Mouse (Mus musculus): ENCODE results near the gene Mtm1.
"Not testable (repeated sequence)": the region's sequence is repeated elsewhere in the genome, so short reads cannot be mapped to it uniquely, and the experiment has no call there.

The Mtm1 gene

DNA sequence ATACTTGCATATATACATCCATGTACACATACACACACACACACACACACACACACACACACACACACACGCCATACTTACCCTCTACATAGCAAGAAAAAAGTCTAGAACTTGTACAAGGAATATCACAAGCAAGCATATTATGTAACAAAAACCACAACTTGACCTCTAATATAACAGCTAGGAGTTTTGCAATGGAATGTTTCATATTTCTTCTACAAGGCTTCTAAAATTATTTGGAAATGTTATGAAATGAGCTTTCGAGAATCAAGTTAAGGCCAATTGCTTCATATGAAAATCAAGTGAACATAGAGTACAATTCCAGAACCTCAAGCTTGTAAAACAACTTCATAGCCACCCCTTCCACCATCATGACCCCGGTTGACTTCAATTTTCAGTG lies 74.9 kb downstream of the Mtm1 start:
- no peak for DNase-seq (ENCODE audit: low spot score in 2 of 2)

- DNase-seq (ENCODE audit: low spot score in 2 of 2): no peak
These were observed 76.5 kb downstream of the Mtm1 start for GRCm38 (mm10) chrX:71287088-71287487.

- DNase-seq (ENCODE audit: low spot score in 2 of 2): no peak
These were observed 83.6 kb downstream of the Mtm1 start for GRCm38 (mm10) chrX:71294191-71294590.

DNA sequence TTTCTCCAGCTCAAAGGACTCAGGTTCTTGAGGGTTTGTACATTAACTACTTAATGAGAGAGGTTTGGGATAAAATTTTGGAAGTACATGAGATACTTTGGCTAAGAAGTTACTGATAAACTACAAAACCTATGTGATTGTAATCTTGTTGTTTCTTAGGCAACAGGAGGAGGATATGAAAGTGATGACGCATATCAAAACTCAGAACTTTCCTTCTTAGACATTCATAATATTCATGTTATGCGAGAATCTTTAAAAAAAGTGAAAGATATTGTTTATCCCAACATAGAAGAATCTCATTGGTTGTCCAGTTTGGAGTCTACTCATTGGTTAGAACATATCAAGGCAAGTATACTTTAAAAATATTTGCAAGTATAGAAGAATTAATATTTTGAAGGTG lies 85.4 kb downstream of the Mtm1 start:
- no peak for DNase-seq (ENCODE audit: low spot score in 2 of 2)

GRCm38 (mm10) chrX:71302148-71302547 lies 91.6 kb downstream of the Mtm1 start:
- DNase-seq (ENCODE audit: low spot score in 2 of 2): no peak

DNA sequence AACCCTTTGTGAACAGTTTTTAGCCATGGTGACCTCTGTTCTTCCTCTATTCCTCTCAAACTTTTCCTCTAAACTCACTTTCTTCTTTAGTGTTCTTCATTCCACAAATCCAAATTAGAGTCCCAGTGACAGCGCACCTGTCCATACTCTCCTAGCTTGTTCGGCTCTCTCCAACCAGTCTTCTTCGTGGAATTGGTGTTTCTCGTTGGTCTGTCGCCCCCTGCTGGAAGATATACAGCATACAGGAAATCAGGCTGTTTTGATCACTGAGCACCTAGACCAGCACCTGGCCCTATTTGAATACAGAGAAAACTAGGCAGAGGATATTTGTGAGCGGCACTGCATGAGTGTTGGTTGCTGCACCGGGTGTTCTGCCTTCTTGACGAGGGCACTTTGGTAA lies 100.7 kb downstream of the Mtm1 start:
- peak in 1 of 2 experiments; percentile 3 for DNase-seq (ENCODE audit: low spot score in 2 of 2)

- DNase-seq (ENCODE audit: low spot score in 2 of 2): no peak
These were observed 103.8 kb downstream of the Mtm1 start for GRCm38 (mm10) chrX:71314380-71314779.

- no peak for DNase-seq (ENCODE audit: low spot score in 2 of 2)
These were observed 141.5 kb downstream of the Mtm1 start for GRCm38 (mm10) chrX:71352033-71352432.

- no peak for DNase-seq (ENCODE audit: low spot score in 2 of 2)
These were observed 144.8 kb downstream of the Mtm1 start for GRCm38 (mm10) chrX:71355331-71355730.

- not testable (repeated sequence) for DNase-seq (ENCODE audit: low spot score in 2 of 2)
These were observed 151.2 kb downstream of the Mtm1 start for GRCm38 (mm10) chrX:71361793-71362192.

GRCm38 (mm10) chrX:71364062-71364461 lies 153.5 kb downstream of the Mtm1 start:
- peak in 1 of 2 experiments; percentile 7 for DNase-seq (ENCODE audit: low spot score in 2 of 2)

- peak; percentile 41 to 55 for DNase-seq (ENCODE audit: low spot score in 2 of 2)
These were observed 154.0 kb downstream of the Mtm1 start, which contains the start of gene Mtmr1 for GRCm38 (mm10) chrX:71364554-71364991. Gene Mtmr1 (plus strand): TSS chrX:71364760.

- DNase-seq (ENCODE audit: low spot score in 2 of 2): peak in 1 of 2 experiments; percentile 3
These were observed 154.4 kb downstream of the Mtm1 start for GRCm38 (mm10) chrX:71365011-71365410.
